Mouse (Mus musculus): Measurements from ENCODE around the gene Taar5.

GRCm38 (mm10) chr10:23949508-23950005, 20.9 kb upstream of the Taar5 start, which contains the start of gene Taar3:
- no peak for TF ChIP-seq CTCF (IDR thresholded peaks at IDR 0.05)
- no peak for TF ChIP-seq POLR2A (IDR thresholded peaks at IDR 0.05; ENCODE audit: insufficient read depth, low read depth, low read length)
